Mouse (Mus musculus): ENCODE measurements at regions not wholly inside any gene's neighbourhood (a gene's known extent, or its start where the extent isn't known, plus 50 kb on each side); places are given as distances from the start of the nearest gene placed in this dataset.

GRCm38 (mm10) chr6:126481257-126481656 is 54.0 kb downstream of the Kcna5 start:
- peak; percentile 17 for DNase-seq

GRCm38 (mm10) chr6:126477506-126477905 is 57.7 kb downstream of the Kcna5 start:
- no peak for DNase-seq

GRCm38 (mm10) chr6:126476758-126477157 is 58.5 kb downstream of the Kcna5 start:
- DNase-seq, result no peak

GRCm38 (mm10) chr6:126475555-126475954 is 59.7 kb downstream of the Kcna5 start:
- no peak for DNase-seq

GRCm38 (mm10) chr6:126453751-126454150 is 81.5 kb downstream of the Kcna5 start:
- no peak for DNase-seq

GRCm38 (mm10) chr6:126445519-126445918 is 89.7 kb downstream of the Kcna5 start:
- DNase-seq, result no peak

GRCm38 (mm10) chr6:126440254-126440653 is 95.0 kb downstream of the Kcna5 start:
- DNase-seq, result no peak

- DNase-seq, result no peak
Measured at GRCm38 (mm10) chr6:126437976-126438736, 97.1 kb downstream of the Kcna5 start.

- no peak for DNase-seq
Measured at GRCm38 (mm10) chr6:126427208-126427607, 108.0 kb downstream of the Kcna5 start.

GRCm38 (mm10) chr6:126405736-126406135 is 129.5 kb downstream of the Kcna5 start:
- DNase-seq, result peak; percentile 48

GRCm38 (mm10) chr6:126404331-126405070 is 130.7 kb downstream of the Kcna5 start:
- no peak for DNase-seq

- no peak for DNase-seq
Measured at GRCm38 (mm10) chr6:126399595-126399994, 135.6 kb downstream of the Kcna5 start.

- no peak for DNase-seq
Measured at GRCm38 (mm10) chr6:126398641-126399040, 136.6 kb downstream of the Kcna5 start.

- no peak for DNase-seq
Measured at GRCm38 (mm10) chr6:126395015-126395414, 140.2 kb downstream of the Kcna5 start.

GRCm38 (mm10) chr6:126394111-126394809 is 141.0 kb downstream of the Kcna5 start:
- DNase-seq, result no peak

GRCm38 (mm10) chr6:126384210-126385012 is 150.8 kb downstream of the Kcna5 start:
- DNase-seq, result no peak

GRCm38 (mm10) chr6:126377216-126377615 is 158.0 kb downstream of the Kcna5 start:
- DNase-seq, result no peak

GRCm38 (mm10) chr6:126374970-126375620 is 160.1 kb downstream of the Kcna5 start:
- no peak for DNase-seq

- peak; percentile 63 for DNase-seq
Measured at GRCm38 (mm10) chr6:126371971-126372370, 163.2 kb downstream of the Kcna5 start.

GRCm38 (mm10) chr6:126371489-126371888 is 163.7 kb downstream of the Kcna5 start:
- no peak for DNase-seq

- DNase-seq, result no peak
Measured at GRCm38 (mm10) chr6:126365495-126365894, 169.7 kb downstream of the Kcna5 start.

- no peak for DNase-seq
Measured at GRCm38 (mm10) chr6:126362331-126362730, 172.9 kb downstream of the Kcna5 start.
